Mouse (Mus musculus) layer of hippocampus, adult 2 months (tissue): ENCODE measurements around the gene Gpr84. TPM values are rescaled to one million over a fixed set of nuclear protein-coding genes. Genes with fewer than 3 reads are reported as not detected.

Source experiments
- DNase-seq, 2 experiments: peaks; one replicate each; pipeline ENCODE4 v3.0.0; 2022; ENCODE audit warnings: low spot score in 2 of 2
- H3K27ac ChIP-seq: fragments of 200-600 bp; 2 replicates; pipeline ENCODE4 v1.8.1; 2022
- H3K4me3 ChIP-seq: fragments of 200-600 bp; 2 replicates; pipeline ENCODE4 v1.8.1; 2022; ENCODE audit warnings: mild to moderate bottlenecking
- CTCF ChIP-seq: fragments of 200-600 bp; conservative IDR thresholded peaks from 2 replicates; pipeline ENCODE4 v1.8.1; 2022; ENCODE audit warnings: antibody characterized with exemption, mild to moderate bottlenecking, moderate library complexity
- total RNA-seq, 2 experiments: library from RNA; stranded (reverse); gene quantifications; 2 replicates each; pipeline ENCODE4 v1.2.3; 2021

Gene Gpr84
- total RNA-seq, 2 experiments from 2014 or later, result 0.61 to 0.81 TPM

GRCm38 (mm10) chr15:103343556-103343955 is 33.1 kb upstream of the Gpr84 start:
- Histone ChIP-seq H3K27ac (no peak overlapping the region), H3K4me3 (no peak overlapping the region)
- no peak for DNase-seq
- TF ChIP-seq CTCF, result peak; percentile 31

GRCm38 (mm10) chr15:103343008-103343407 is 32.6 kb upstream of the Gpr84 start:
- no peak for TF ChIP-seq CTCF
- no peak for DNase-seq
- Histone ChIP-seq H3K27ac (no peak overlapping the region), H3K4me3 (no peak overlapping the region)

GRCm38 (mm10) chr15:103342415-103342814 is 32.0 kb upstream of the Gpr84 start:
- peak; percentile 90 for TF ChIP-seq CTCF
- DNase-seq, result peak; percentile 81 to 89
- Histone ChIP-seq H3K4me3 (no peak overlapping the region), H3K27ac (no peak overlapping the region)

GRCm38 (mm10) chr15:103341547-103341946 is 31.1 kb upstream of the Gpr84 start:
- no peak for TF ChIP-seq CTCF
- H3K4me3 ChIP-seq, result no peak overlapping the region
- no peak overlapping the region for H3K27ac ChIP-seq
- DNase-seq, result no peak

GRCm38 (mm10) chr15:103340786-103341185 is 30.4 kb upstream of the Gpr84 start:
- Histone ChIP-seq H3K27ac (no peak overlapping the region), H3K4me3 (no peak overlapping the region; the same call in 1 of the 2 replicates)
- DNase-seq, result no peak
- TF ChIP-seq CTCF, result 0 out of 2 replicates have a peak, but pooled peaks have one; percentile 17

GRCm38 (mm10) chr15:103339961-103340337 is 29.5 kb upstream of the Gpr84 start, which contains the start of gene Zfp385a:
Gene Zfp385a, minus strand, starts transcription at chr15:103340093.
- peak; percentile 50 for TF ChIP-seq CTCF
- peak within 1 kb of the TSS; percentile 67; the same call in 1 of the 2 replicates for H3K27ac ChIP-seq
- peak; percentile 68 to 78 for DNase-seq
- peak within 1 kb of the TSS; percentile 69 for H3K4me3 ChIP-seq

- H3K27ac ChIP-seq, result peak overlapping the region; percentile 67; the same call in 1 of the 2 replicates
- peak overlapping the region; percentile 69 for H3K4me3 ChIP-seq
- TF ChIP-seq CTCF, result no peak
- DNase-seq, result no peak
These were observed 29.0 kb upstream of the Gpr84 start for GRCm38 (mm10) chr15:103339166-103339960.

GRCm38 (mm10) chr15:103338829-103339165 is 28.4 kb upstream of the Gpr84 start:
- H3K4me3 ChIP-seq, result peak overlapping the region; percentile 69
- no peak for TF ChIP-seq CTCF
- DNase-seq, result no peak
- H3K27ac ChIP-seq, result peak overlapping the region; percentile 67; the same call in 1 of the 2 replicates

GRCm38 (mm10) chr15:103336996-103337667 is 26.7 kb upstream of the Gpr84 start:
- H3K27ac ChIP-seq, result no peak overlapping the region
- no peak for TF ChIP-seq CTCF
- H3K4me3 ChIP-seq, result no peak overlapping the region
- DNase-seq, result no peak

- TF ChIP-seq CTCF, result no peak
- DNase-seq, result no peak
- Histone ChIP-seq H3K4me3 (no peak overlapping the region), H3K27ac (peak overlapping the region; percentile 51)
These were observed 25.2 kb upstream of the Gpr84 start for GRCm38 (mm10) chr15:103335488-103336235.

GRCm38 (mm10) chr15:103335040-103335439 is 24.6 kb upstream of the Gpr84 start:
- no peak for DNase-seq
- TF ChIP-seq CTCF, result no peak
- no peak overlapping the region for H3K4me3 ChIP-seq
- H3K27ac ChIP-seq, result peak overlapping the region; percentile 51; the same call in 1 of the 2 replicates

- Histone ChIP-seq H3K4me3 (no peak overlapping the region), H3K27ac (peak overlapping the region; percentile 63)
- DNase-seq, result no peak
- TF ChIP-seq CTCF, result no peak; the same call in 1 of the 2 replicates
These were observed 23.8 kb upstream of the Gpr84 start for GRCm38 (mm10) chr15:103334194-103334593.

- Histone ChIP-seq H3K4me3 (no peak overlapping the region), H3K27ac (peak overlapping the region; percentile 63)
- TF ChIP-seq CTCF, result no peak
- DNase-seq, result no peak
These were observed 23.3 kb upstream of the Gpr84 start for GRCm38 (mm10) chr15:103333738-103334137.
